Mouse (Mus musculus) cerebellum, adult 18-20 months (tissue): Measurements from ENCODE around the gene Tbx4.

Experiments used
- DNase-seq, 2 experiments: peaks; one replicate each; pipeline ENCODE4 v3.0.0; 2021

Tbx4 gene

GRCm38 (mm10) chr11:85910133-85910532 lies 23.9 kb downstream of the Tbx4 start:
- no peak for DNase-seq

GRCm38 (mm10) chr11:85913506-85913905 lies 27.3 kb downstream of the Tbx4 start:
- DNase-seq, result no peak

- no peak for DNase-seq
Observed at GRCm38 (mm10) chr11:85917091-85917992, 31.1 kb downstream of the Tbx4 start.

GRCm38 (mm10) chr11:85917993-85918325 lies 31.7 kb downstream of the Tbx4 start:
- no peak for DNase-seq

- no peak for DNase-seq
Observed at GRCm38 (mm10) chr11:85918388-85918940, 32.2 kb downstream of the Tbx4 start.

GRCm38 (mm10) chr11:85925294-85925743 lies 39.1 kb downstream of the Tbx4 start:
- DNase-seq, result peak; percentile 3 to 10

- peak in 1 of 2 experiments; percentile 2 for DNase-seq
Observed at GRCm38 (mm10) chr11:85926287-85926764, 40.1 kb downstream of the Tbx4 start.

- DNase-seq, result no peak
Observed at GRCm38 (mm10) chr11:85928106-85928505, 41.9 kb downstream of the Tbx4 start.

- DNase-seq, result no peak
Observed at GRCm38 (mm10) chr11:85929651-85930050, 43.4 kb downstream of the Tbx4 start.

- DNase-seq, result no peak
Observed at GRCm38 (mm10) chr11:85941785-85942570, 55.8 kb downstream of the Tbx4 start.

GRCm38 (mm10) chr11:85948765-85949164 lies 62.5 kb downstream of the Tbx4 start:
- DNase-seq, result no peak

- no peak for DNase-seq
Observed at GRCm38 (mm10) chr11:85949749-85950148, 63.5 kb downstream of the Tbx4 start.

- DNase-seq, result no peak
Observed at GRCm38 (mm10) chr11:85952538-85952937, 66.3 kb downstream of the Tbx4 start.

GRCm38 (mm10) chr11:85955611-85956010 lies 69.4 kb downstream of the Tbx4 start:
- no peak for DNase-seq

- DNase-seq, result no peak
Observed at GRCm38 (mm10) chr11:85956422-85956821, 70.2 kb downstream of the Tbx4 start.

GRCm38 (mm10) chr11:85956950-85957778 lies 70.9 kb downstream of the Tbx4 start:
- DNase-seq, result no peak

- DNase-seq, result no peak
Observed at GRCm38 (mm10) chr11:85959837-85960236, 73.6 kb downstream of the Tbx4 start.

- DNase-seq, result no peak
Observed at GRCm38 (mm10) chr11:85960273-85960672, 74.1 kb downstream of the Tbx4 start.

- no peak for DNase-seq
Observed at GRCm38 (mm10) chr11:85961498-85961897, 75.3 kb downstream of the Tbx4 start.
